Mouse (Mus musculus): ENCODE measurements around the gene Gpr142. TPM values are rescaled to one million over a fixed set of nuclear protein-coding genes. Genes with fewer than 3 reads are reported as not detected.

Gpr142 gene
- polyA plus RNA-seq, 1 experiment, result not detected

DNA sequence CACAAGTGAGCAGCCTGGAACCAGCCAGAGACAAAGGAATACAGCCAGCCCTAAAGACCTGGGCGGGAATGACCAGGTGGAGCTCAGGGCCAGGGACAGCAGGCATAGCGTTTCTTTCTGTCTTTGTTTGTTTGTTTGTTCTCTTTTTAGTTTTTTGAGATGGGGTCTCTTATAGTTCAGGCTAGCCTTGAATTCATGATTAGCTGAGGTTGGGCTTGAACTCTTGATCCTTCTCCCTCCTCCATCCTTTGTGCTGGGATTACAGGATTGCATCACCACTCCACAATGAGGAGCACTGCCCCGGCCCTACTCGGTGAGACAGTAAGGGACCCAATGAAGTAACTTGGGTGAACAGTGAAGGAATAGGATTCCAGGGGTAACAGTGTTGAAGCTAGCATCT, 4.0 kb upstream of the Gpr142 start:
- TF ChIP-seq MYOD1 (IDR thresholded peaks at IDR 0.05; ENCODE audit: control insufficient read depth, insufficient read length, low read depth) (no peak), CEBPB (IDR thresholded peaks at IDR 0.05; ENCODE audit: low read depth) (peak; percentile 11)
- no peak overlapping the region for H3K4me3 ChIP-seq (ENCODE audit: insufficient read depth, poor library complexity, severe bottlenecking)
- no peaks in the 10 kb centered on the region for H3K79me3 ChIP-seq (ENCODE audit: low read depth)
- H3K36me3 ChIP-seq (ENCODE audit: control insufficient read depth, insufficient read depth), result no peaks in the 10 kb centered on the region
- no peaks in the 10 kb centered on the region for H3K79me2 ChIP-seq (ENCODE audit: control insufficient read depth, insufficient read depth)
- H3K27me3 ChIP-seq (ENCODE audit: control insufficient read depth, insufficient read depth, insufficient read length), result peaks cover 4% of the 10 kb centered on the region
- no peak overlapping the region for H3ac ChIP-seq (ENCODE audit: control insufficient read depth, insufficient read length, low read depth)

DNA sequence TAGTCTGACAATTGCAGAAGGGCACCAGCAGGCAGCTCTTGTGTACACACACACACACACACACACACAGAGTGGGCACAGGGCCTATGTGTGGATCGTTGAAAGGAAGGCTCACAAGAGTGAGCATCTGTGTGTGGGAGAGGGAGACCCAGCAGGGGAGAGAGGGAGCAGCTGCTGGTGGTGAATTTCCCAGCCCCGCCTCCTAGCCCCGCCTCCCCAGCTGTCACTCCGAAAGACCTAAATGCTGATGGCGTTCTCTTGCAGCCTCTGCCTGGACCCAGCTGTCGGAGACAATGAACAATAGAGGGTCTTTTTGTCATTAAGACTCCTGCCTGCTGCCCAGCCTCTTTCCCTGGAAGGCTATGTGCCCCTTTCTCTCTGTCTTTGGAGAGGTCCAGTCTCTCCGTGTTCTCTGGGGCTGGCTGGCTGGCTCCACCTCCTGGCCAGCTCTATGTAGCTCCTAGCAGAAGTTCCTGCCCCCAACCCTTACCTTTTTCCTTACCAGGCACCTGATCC, 3.4 kb upstream of the Gpr142 start:
- H3K36me3 ChIP-seq (ENCODE audit: control insufficient read depth, insufficient read depth), result no peaks in the 10 kb centered on the region

DNA sequence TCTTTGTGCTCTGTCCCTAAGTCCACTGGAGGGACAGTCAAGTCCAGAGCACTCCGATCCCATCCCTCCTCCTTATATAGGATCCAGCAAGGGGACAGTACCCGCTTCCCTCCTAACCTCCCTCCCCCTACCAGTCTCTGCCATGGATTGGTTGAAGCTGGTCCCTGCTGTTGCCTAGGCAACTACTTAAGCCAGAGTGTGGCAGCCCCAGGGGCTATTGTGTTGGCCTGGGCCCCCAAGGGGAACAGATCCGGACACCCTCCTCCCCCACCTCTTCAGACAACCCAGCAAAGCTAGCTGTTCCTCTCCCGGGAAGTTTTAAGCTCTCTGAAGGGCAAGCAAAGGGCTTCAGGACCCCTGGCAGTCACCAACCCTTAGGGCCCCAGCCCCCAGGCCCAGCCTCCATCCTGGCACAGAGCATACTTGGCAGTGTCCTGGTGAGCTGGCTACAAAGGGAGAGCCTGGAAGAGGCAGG, 2.8 kb upstream of the Gpr142 start, which contains the start of gene Btbd17:
Gene Btbd17 (minus strand): TSS at position 98 of the 475 bp plus-strand sequence.
- no peaks in the 10 kb centered on the region for H3K36me3 ChIP-seq (ENCODE audit: control insufficient read depth, insufficient read depth)
- TF ChIP-seq CTCF (IDR thresholded peaks at IDR 0.05; ENCODE audit: control insufficient read depth, insufficient read depth, insufficient read length) (no peak), MYOD1 (IDR thresholded peaks at IDR 0.05; ENCODE audit: control insufficient read depth, insufficient read length, low read depth) (no peak)
- H3K79me3 ChIP-seq (ENCODE audit: low read depth), result no peaks in the 10 kb centered on the region
- H3K79me2 ChIP-seq (ENCODE audit: control insufficient read depth, insufficient read depth), result no peaks in the 10 kb centered on the region
- H3K4me3 ChIP-seq (ENCODE audit: insufficient read depth, poor library complexity, severe bottlenecking), result no peak within 1 kb of the TSS
- H3K27me3 ChIP-seq (ENCODE audit: control insufficient read depth, insufficient read depth, insufficient read length), result peaks cover 4% of the 10 kb centered on the region
- H3ac ChIP-seq (ENCODE audit: control insufficient read depth, insufficient read length, low read depth), result no peak within 1 kb of the TSS

More for the DNA sequence above, 3.4 kb upstream of the Gpr142 start:
- TF ChIP-seq USF1 (IDR thresholded peaks at IDR 0.05; ENCODE audit: low read depth) (no peak), CEBPB (IDR thresholded peaks at IDR 0.05; ENCODE audit: low read depth) (no peak), MYOD1 (IDR thresholded peaks at IDR 0.05; ENCODE audit: control insufficient read depth, insufficient read length, low read depth) (peak; percentile 59)
- no peaks in the 10 kb centered on the region for H3K79me3 ChIP-seq (ENCODE audit: low read depth)
- no peaks in the 10 kb centered on the region for H3K79me2 ChIP-seq (ENCODE audit: control insufficient read depth, insufficient read depth)
- H3ac ChIP-seq (ENCODE audit: control insufficient read depth, insufficient read length, low read depth), result no peak overlapping the region
- H3K4me3 ChIP-seq (ENCODE audit: insufficient read depth, poor library complexity, severe bottlenecking), result no peak overlapping the region
- peaks cover 4% of the 10 kb centered on the region for H3K27me3 ChIP-seq (ENCODE audit: control insufficient read depth, insufficient read depth, insufficient read length)

DNA sequence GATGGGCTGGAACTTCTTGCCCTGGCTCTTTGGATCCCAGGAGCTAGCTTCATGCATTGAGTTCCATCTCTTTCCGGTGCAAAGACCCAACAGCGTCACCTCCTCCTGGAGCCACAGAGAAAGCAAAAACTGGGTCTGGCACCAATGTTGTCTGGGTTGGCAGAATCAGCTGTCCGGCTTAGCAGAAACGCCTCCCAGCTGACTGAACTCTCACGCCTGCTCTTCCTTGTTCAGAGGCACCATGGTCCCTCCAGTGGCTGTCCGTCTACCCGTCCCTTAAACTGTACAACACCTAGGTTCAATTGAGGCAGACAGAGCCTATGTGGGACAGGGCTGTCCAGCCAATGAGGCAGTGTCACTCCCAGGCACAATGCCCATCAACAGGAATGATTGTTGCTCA, 1.5 kb upstream of the Gpr142 start:
- no peak for TF ChIP-seq MYOD1 (IDR thresholded peaks at IDR 0.05; ENCODE audit: control insufficient read depth, insufficient read length, low read depth)
- TF ChIP-seq USF1 (IDR thresholded peaks at IDR 0.05; ENCODE audit: low read depth), result no peak
- no peak for TF ChIP-seq MYOG (IDR thresholded peaks at IDR 0.05; ENCODE audit: control insufficient read depth, extremely low read depth, insufficient read length)
- no peak for TF ChIP-seq MAX (IDR thresholded peaks at IDR 0.05)
- TF ChIP-seq CEBPB (IDR thresholded peaks at IDR 0.05; ENCODE audit: low read depth), result no peak
- TF ChIP-seq FOSL1 (IDR thresholded peaks at IDR 0.05; ENCODE audit: insufficient read depth, low read length, poor library complexity, severe bottlenecking), result no peak
- no peak for TF ChIP-seq CTCF (IDR thresholded peaks at IDR 0.05; ENCODE audit: control insufficient read depth, insufficient read depth, insufficient read length)
- no peaks in the 10 kb centered on the region for H3K79me3 ChIP-seq (ENCODE audit: low read depth)
- no peaks in the 10 kb centered on the region for H3K27me3 ChIP-seq (ENCODE audit: control insufficient read depth, insufficient read depth, insufficient read length)
- H3K79me2 ChIP-seq (ENCODE audit: control insufficient read depth, insufficient read depth), result no peaks in the 10 kb centered on the region
- no peak overlapping the region for H3ac ChIP-seq (ENCODE audit: control insufficient read depth, insufficient read length, low read depth)
- no peak overlapping the region for H3K4me3 ChIP-seq (ENCODE audit: insufficient read depth, poor library complexity, severe bottlenecking)
- no peaks in the 10 kb centered on the region for H3K36me3 ChIP-seq (ENCODE audit: control insufficient read depth, insufficient read depth)

DNA sequence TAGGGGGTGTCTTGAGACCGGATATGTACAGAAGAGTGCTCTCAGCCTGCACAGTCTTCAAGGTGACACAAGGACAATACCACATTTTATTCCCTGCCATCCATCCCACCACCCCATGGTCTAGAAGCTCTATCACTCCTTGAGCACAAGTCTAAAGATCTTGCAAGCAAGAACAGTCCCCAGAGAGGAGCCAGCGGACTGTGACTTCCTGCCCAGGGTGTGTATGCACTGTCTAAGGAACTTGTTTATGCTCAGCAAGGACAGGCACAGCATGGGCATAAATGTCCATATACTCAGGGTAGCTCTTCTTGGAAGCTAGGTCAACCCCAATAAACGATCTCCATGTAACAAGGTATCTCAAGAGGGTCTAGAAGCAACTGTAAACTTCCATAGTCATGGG, 743 bp upstream of the Gpr142 start:
- H3K4me3 ChIP-seq (ENCODE audit: insufficient read depth, poor library complexity, severe bottlenecking), result no peak overlapping the region

DNA sequence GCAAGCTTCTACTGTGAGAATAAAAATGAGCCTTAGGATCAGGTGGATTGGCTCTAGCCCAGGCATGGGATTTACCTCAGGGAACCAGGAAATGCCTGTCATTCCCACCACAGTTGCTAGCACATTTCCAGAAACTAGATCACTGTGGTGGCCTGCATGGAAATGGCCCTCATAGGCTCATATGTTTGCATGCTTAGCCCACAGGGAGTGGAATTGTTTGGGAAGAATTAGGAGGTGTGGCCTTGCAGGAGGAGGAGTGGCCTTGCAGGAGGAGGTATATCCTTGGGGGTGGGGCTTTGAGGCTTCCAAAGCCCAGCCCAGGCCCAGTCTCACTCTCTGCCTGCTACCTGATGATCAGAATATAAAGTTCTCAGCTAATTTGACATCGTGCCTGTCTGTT, 3.2 kb downstream of the Gpr142 start:
- H3K79me3 ChIP-seq (ENCODE audit: low read depth), result no peaks in the 10 kb centered on the region
- H3ac ChIP-seq (ENCODE audit: control insufficient read depth, insufficient read length, low read depth), result no peak overlapping the region
- no peaks in the 10 kb centered on the region for H3K36me3 ChIP-seq (ENCODE audit: control insufficient read depth, insufficient read depth)
- TF ChIP-seq FOSL1 (IDR thresholded peaks at IDR 0.05; ENCODE audit: insufficient read depth, low read length, poor library complexity, severe bottlenecking), result no peak
- no peak for TF ChIP-seq MYOG (IDR thresholded peaks at IDR 0.05; ENCODE audit: control insufficient read depth, extremely low read depth, insufficient read length)
- no peak for TF ChIP-seq MYOD1 (IDR thresholded peaks at IDR 0.05; ENCODE audit: control insufficient read depth, insufficient read length, low read depth)
- TF ChIP-seq USF1 (IDR thresholded peaks at IDR 0.05; ENCODE audit: low read depth), result no peak
- no peak for TF ChIP-seq MAX (IDR thresholded peaks at IDR 0.05)
- TF ChIP-seq CEBPB (IDR thresholded peaks at IDR 0.05; ENCODE audit: low read depth), result no peak
- no peak for TF ChIP-seq CTCF (IDR thresholded peaks at IDR 0.05; ENCODE audit: control insufficient read depth, insufficient read depth, insufficient read length)
- no peaks in the 10 kb centered on the region for H3K79me2 ChIP-seq (ENCODE audit: control insufficient read depth, insufficient read depth)
- H3K4me3 ChIP-seq (ENCODE audit: insufficient read depth, poor library complexity, severe bottlenecking), result no peak overlapping the region
- no peaks in the 10 kb centered on the region for H3K27me3 ChIP-seq (ENCODE audit: control insufficient read depth, insufficient read depth, insufficient read length)

More for the DNA sequence above, 743 bp upstream of the Gpr142 start:
- Histone ChIP-seq H3ac (ENCODE audit: control insufficient read depth, insufficient read length, low read depth) (no peak overlapping the region), H3K79me3 (ENCODE audit: low read depth) (no peaks in the 10 kb centered on the region), H3K36me3 (ENCODE audit: control insufficient read depth, insufficient read depth) (no peaks in the 10 kb centered on the region), H3K79me2 (ENCODE audit: control insufficient read depth, insufficient read depth) (no peaks in the 10 kb centered on the region), H3K27me3 (ENCODE audit: control insufficient read depth, insufficient read depth, insufficient read length) (no peaks in the 10 kb centered on the region)
- TF ChIP-seq CEBPB (IDR thresholded peaks at IDR 0.05; ENCODE audit: low read depth) (no peak), CTCF (IDR thresholded peaks at IDR 0.05; ENCODE audit: control insufficient read depth, insufficient read depth, insufficient read length) (no peak), MYOG (IDR thresholded peaks at IDR 0.05; ENCODE audit: control insufficient read depth, extremely low read depth, insufficient read length) (no peak), FOSL1 (IDR thresholded peaks at IDR 0.05; ENCODE audit: insufficient read depth, low read length, poor library complexity, severe bottlenecking) (no peak), MAX (IDR thresholded peaks at IDR 0.05) (no peak), USF1 (IDR thresholded peaks at IDR 0.05; ENCODE audit: low read depth) (no peak), MYOD1 (IDR thresholded peaks at IDR 0.05; ENCODE audit: control insufficient read depth, insufficient read length, low read depth) (no peak)
